Mouse (Mus musculus) frontal cortex, postnatal 36 days (tissue): ENCODE results near the gene Ppcdc.

Source experiments
- DNase-seq, 2 experiments: peaks; one replicate each; pipeline ENCODE4 v3.0.0; 2022; ENCODE audit warnings: low spot score in 2 of 2

The Ppcdc gene

GRCm38 (mm10) chr9:57360999-57361398, 78.9 kb downstream of the Ppcdc start:
- DNase-seq: no peak

GRCm38 (mm10) chr9:57354377-57355183, 85.3 kb downstream of the Ppcdc start:
- DNase-seq: no peak

DNA sequence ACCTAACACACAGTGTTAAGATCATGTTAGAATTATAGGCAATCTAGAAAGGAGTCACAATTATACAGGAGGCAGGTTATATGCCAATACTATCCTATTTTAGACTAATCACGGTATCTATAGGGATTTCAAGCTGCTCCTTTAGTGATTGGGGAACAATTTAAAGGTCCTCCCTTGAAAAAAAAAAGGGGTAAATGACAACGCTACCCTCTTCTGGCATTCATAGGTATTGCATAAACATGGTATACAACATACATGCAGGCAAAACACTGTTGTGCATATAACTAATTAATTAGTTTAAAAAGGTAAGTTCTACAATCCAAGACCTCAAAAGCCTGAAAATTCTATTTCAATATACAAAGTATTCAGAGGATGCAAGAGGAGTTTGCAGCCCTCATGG, 88.6 kb downstream of the Ppcdc start:
- DNase-seq: no peak

DNA sequence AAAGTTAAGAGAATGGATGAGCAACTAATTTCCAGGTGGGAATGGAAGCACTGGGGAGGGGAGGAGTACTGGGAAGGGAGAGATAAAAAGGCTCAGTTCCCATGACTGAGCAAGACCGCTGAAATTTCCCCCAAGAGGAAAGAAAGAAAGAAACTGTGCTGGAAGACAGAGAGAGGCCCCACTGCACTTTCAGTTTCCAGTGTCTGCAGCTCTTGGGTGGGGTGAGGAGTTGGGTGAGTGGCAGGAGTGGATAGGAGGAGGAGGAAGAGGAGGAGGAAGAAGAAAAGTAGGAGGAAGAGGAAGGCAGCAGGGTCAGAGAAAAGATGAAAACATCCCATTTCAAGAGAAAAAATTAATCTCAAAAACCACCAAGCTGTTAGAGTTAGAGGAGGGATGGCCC, 94.0 kb downstream of the Ppcdc start:
- no peak for DNase-seq

DNA sequence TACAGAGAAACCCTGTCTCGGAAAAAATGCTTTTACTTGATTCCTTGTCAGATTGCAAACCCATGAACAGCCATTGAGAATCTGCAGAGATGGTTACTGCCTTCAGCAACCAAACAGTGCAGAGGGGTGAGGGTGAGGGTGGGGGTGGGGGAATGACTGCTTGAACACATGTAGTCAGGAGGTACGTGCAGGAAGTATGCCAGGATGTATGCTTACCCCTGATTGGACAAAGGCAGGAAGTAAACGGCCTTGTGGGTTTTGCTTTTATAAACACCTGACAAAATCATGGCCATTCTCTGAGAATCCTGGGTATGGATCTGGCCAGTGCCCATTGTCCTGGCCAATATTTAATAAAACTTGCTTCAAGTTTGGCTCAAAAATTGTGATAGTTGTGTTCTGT, 96.2 kb downstream of the Ppcdc start:
- DNase-seq: no peak

DNA sequence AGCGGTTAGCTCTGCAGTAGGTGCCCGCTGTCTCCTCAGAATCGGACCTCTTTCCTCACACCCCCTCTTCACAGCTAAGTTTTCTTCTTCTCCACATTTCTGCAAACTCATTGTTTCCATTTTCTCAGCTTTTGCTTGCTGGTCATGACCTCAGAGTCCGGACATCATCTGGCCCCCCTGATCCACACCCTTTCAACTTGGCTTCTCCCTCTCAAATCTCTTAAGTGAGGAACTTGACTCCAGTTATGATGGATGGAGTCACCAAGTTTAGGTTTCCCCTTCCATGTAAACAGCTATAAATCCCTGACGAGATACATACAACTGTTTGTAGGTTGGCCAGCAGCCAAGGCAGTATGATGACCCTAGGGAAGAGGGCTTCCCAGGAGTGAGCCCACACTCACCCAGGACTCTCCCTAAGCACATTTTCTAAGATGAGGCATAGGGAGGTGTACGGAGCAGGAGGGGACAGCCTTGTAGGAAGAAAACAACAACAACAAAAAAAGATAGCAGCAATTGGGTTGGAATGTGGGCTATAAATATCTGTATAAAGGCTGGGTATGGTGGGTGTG, 96.9 kb downstream of the Ppcdc start:
- DNase-seq: no peak

GRCm38 (mm10) chr9:57342186-57342585, 97.7 kb downstream of the Ppcdc start:
- DNase-seq: no peak

- DNase-seq: no peak
Measured at GRCm38 (mm10) chr9:57340361-57340760, 99.6 kb downstream of the Ppcdc start.

DNA sequence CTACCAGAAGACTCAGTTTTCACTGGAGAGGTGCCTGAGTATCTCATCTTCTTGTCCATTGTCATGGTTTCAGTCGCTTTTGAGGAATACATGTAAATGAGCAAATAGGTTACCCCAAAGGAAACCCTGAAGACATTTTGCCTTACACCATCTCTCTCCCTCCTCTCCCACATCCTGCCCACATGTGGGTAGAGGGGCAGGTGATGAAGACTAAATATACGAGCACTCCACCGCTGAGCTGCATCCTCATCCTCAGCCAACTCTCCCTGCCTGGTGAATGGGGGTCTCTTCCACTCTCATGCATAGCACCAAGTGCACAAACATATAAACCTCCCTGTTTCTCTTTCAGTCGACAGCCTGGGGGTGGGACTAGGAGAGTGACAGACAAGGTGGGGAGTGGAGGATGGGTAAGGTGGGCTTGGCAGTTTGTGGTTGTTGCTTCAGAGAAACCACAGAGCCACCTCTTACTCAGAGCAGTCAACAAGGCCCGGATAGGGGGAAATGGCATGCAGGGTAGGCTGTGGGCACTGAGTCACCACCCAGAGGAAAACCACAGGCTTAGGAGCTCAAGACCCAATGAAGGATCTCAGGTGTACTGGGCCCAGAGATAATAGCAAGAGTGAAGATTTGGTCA, 100.2 kb downstream of the Ppcdc start:
- DNase-seq: no peak

- no peak for DNase-seq
Measured at GRCm38 (mm10) chr9:57338706-57339105, 101.2 kb downstream of the Ppcdc start.
